Comparison of ENCODE assay signal across 20 mouse cellular contexts in the genomic region with DNA sequence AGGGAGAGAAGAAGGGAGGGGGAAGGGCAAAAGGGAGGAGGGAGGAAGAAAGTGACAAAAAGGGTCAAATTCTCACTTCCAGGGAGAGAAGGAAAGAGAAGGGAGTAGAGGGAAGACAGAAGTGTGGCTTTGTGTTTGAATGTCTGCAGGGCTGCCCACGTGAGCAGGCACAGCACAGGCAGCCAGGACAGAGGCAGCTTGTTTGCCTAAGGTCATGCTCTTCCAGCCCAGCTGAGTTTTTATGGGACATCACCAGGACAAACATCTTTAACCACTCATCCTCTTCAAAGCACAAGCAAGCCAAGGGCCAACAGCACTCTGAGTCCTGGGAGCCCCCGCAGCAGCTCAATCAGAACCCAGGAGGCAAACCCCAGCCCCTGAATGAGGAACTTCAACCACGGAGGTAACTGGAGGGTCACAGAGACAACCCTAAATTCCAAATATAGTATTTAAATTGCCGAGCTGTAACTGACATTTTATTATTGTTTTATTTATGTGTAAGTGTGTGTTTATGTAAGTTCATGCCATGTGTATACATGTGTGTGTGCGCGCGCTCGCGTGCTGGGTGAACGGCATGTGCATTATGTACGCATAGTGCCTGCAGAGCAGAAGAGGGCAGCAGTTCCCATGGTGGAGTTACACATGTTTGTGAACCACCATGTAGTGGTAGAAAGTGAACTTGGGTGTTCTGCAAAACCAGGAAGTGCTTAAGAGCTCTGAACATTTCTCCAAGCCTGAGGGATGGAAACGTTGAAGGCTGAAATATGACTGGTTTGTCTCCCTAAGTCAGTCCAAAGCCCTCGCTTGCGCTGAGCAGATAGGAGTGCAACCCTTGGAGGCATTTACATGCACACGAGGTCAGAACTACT. TPM values are rescaled to one million over a fixed set of nuclear protein-coding genes. Genes with fewer than 3 reads are reported as not detected.
DNase-seq lines count a peak whose midpoint lies in the region; ATAC-seq lines count a peak whose summit lies in the region.
"Had no signal": no experiment of that assay in that cellular context is flagged by ENCODE, and none has a peak within 500 bp of the region (broad histone marks: within the 10 kb centered on the region; RNA-seq: fewer than 3 reads in every experiment).

No protein-coding gene starts in this region.

- DNase-seq in liver, embryonic 11.5 days (ENCODE audit: low spot score), result no peak
- peak; percentile 8 for DNase-seq in MEL-GATA-1-ER (ENCODE audit: extremely low read depth, low read depth)
- DNase-seq in embryo, embryonic 11 days, result peak; percentile 7
- DNase-seq in adrenal gland, postnatal 25 days, result no peak
- no peak for DNase-seq in ovary, adult 18-20 months (ENCODE audit: low spot score)
- DNase-seq in cerebellum, adult 9-10 months, result no peak
- DNase-seq: cerebellum, adult 8-10 months; kidney, postnatal 14 days; layer of hippocampus, adult 9-11 months; lung, postnatal 4 days; right cerebral cortex, postnatal 4 days; thymus, postnatal 36 days had no signal

- WGBS in liver, embryonic 12.5 days (ENCODE audit: insufficient replicate concordance), result 76% methylated on average over 15 of the region's 15 CpGs
- WGBS in liver, embryonic 11.5 days, result 80% methylated on average over 15 of the region's 15 CpGs

- 0 out of 2 replicates have a peak, but pooled peaks have one; percentile 41 for ATAC-seq in liver, embryonic 12.5 days
- ATAC-seq in liver, embryonic 11.5 days (replicated peaks; ENCODE audit: low FRiP score), result no peak; the same call in 1 of the 2 replicates
- peak; percentile 57 for ATAC-seq in megakaryocyte, adult 5-6 weeks (ENCODE audit: poor library complexity, severe bottlenecking)
- ATAC-seq: intestine, embryonic 16.5 days; midbrain, embryonic 15.5 days; Patski had no signal

- no peak overlapping the region for H3K4me3 ChIP-seq in liver, embryonic 12.5 days
- H3K4me3 ChIP-seq in liver, embryonic 11.5 days (ENCODE audit: low read depth, low read length), result no peak overlapping the region
- H3K4me3 ChIP-seq: hindbrain, embryonic 10.5 days; limb, embryonic 15.5 days; midbrain, embryonic 15.5 days; neural tube, embryonic 12.5 days had no signal

- H3K4me1 ChIP-seq in liver, embryonic 12.5 days, result peaks cover 15% of the 10 kb centered on the region
- H3K4me1 ChIP-seq in liver, embryonic 11.5 days (replicated peaks; ENCODE audit: control insufficient read depth, insufficient read depth, low read length), result peaks cover 3% of the 10 kb centered on the region; the same call in 1 of the 2 replicates
- H3K4me1 ChIP-seq: hindbrain, embryonic 10.5 days; limb, embryonic 15.5 days; midbrain, embryonic 15.5 days; neural tube, embryonic 12.5 days had no signal

- H3K27ac ChIP-seq in liver, embryonic 12.5 days, result no peak overlapping the region
- H3K27ac ChIP-seq in liver, embryonic 11.5 days (ENCODE audit: low read depth, low read length), result no peak overlapping the region
- H3K27ac ChIP-seq: hindbrain, embryonic 10.5 days; limb, embryonic 15.5 days; midbrain, embryonic 15.5 days; neural tube, embryonic 12.5 days had no signal

- peaks cover 42% of the 10 kb centered on the region for H3K36me3 ChIP-seq in liver, embryonic 12.5 days
- peaks cover 12% of the 10 kb centered on the region; the same call in 1 of the 2 replicates for H3K36me3 ChIP-seq in liver, embryonic 11.5 days (ENCODE audit: control insufficient read depth, insufficient read depth, low read length)
- H3K36me3 ChIP-seq: hindbrain, embryonic 10.5 days had no signal

- H3K9me3 ChIP-seq in liver, embryonic 12.5 days (replicated peaks), result no peaks in the 10 kb centered on the region
- no peaks in the 10 kb centered on the region for H3K9me3 ChIP-seq in liver, embryonic 11.5 days (ENCODE audit: control insufficient read depth, low read length)
- H3K9me3 ChIP-seq: hindbrain, embryonic 10.5 days; limb, embryonic 15.5 days; midbrain, embryonic 15.5 days; neural tube, embryonic 12.5 days had no signal

- no peaks in the 10 kb centered on the region for H3K27me3 ChIP-seq in liver, embryonic 12.5 days (replicated peaks)
- H3K27me3 ChIP-seq in liver, embryonic 11.5 days (replicated peaks; ENCODE audit: control insufficient read depth, insufficient read depth, low read length), result no peaks in the 10 kb centered on the region
- H3K27me3 ChIP-seq: limb, embryonic 15.5 days; midbrain, embryonic 15.5 days; neural tube, embryonic 12.5 days; Patski had no signal

- no peak overlapping the region for H3K9ac ChIP-seq in liver, embryonic 12.5 days
- no peak overlapping the region for H3K9ac ChIP-seq in liver, embryonic 11.5 days (ENCODE audit: low read depth, low read length)
- H3K9ac ChIP-seq: limb, embryonic 15.5 days; midbrain, embryonic 15.5 days; neural tube, embryonic 12.5 days had no signal

- no peak overlapping the region for H3K4me2 ChIP-seq in liver, embryonic 12.5 days
- H3K4me2 ChIP-seq in liver, embryonic 11.5 days, result no peak overlapping the region
- H3K4me2 ChIP-seq: limb, embryonic 15.5 days; midbrain, embryonic 15.5 days; neural tube, embryonic 12.5 days had no signal

RNA-seq across cellular contexts. Expression of a gene that starts 28.8 kb away (rescaled TPM):
- 60.6 and 61.9 TPM in 2 replicates for polyA plus RNA-seq in liver, embryonic 12.5 days (2016; fragmentation: Nextera tagmentation; extraction: Ambion mirVana)
- 95.5 and 95.6 TPM in 2 replicates for polyA plus RNA-seq in liver, embryonic 11.5 days (2014; fragmentation: Nextera tagmentation; extraction: Ambion mirVana)
- total RNA-seq in megakaryocyte, adult 5-6 weeks (2015), result 10.5 and 14.8 TPM in 2 replicates
- total RNA-seq in megakaryocyte, adult 5-6 weeks (2017), result 7.4 and 11.0 TPM in 2 replicates
- total RNA-seq in adrenal gland, postnatal 25 days (2021), result 99.4 and 105 TPM in 2 replicates

RNA-seq across cellular contexts. Expression of a gene that starts 29.1 kb away (rescaled TPM):
- 7.7 and 8.2 TPM in 2 replicates for polyA plus RNA-seq in liver, embryonic 12.5 days (2016; fragmentation: Nextera tagmentation; extraction: Ambion mirVana)
- 20.0 and 20.9 TPM in 2 replicates for polyA plus RNA-seq in liver, embryonic 11.5 days (2014; fragmentation: Nextera tagmentation; extraction: Ambion mirVana)
- total RNA-seq in megakaryocyte, adult 5-6 weeks (2015), result 3.7 and 4.6 TPM in 2 replicates
- total RNA-seq in megakaryocyte, adult 5-6 weeks (2017), result 3.2 and 3.3 TPM in 2 replicates
- 14.7 and 17.7 TPM in 2 replicates for total RNA-seq in adrenal gland, postnatal 25 days (2021)

Comparison
In these comparisons a context has a peak if more than half of its experiments do, and no peak if none do; other contexts are left out.
1. DNase-seq: peak in MEL-GATA-1-ER (single experiment) and embryo, embryonic 11 days (single experiment); none in liver, embryonic 11.5 days (single experiment), adrenal gland, postnatal 25 days (single experiment), ovary, adult 18-20 months (single experiment) and cerebellum, adult 9-10 months (single experiment).